Mouse (Mus musculus) right cerebral cortex, adult 18-20 months (tissue): Measurements from ENCODE around the gene Rpe.
"Not testable (repeated sequence)": the region's sequence is repeated elsewhere in the genome, so short reads cannot be mapped to it uniquely, and the experiment has no call there.

Source experiments
- DNase-seq: peaks from one replicate; pipeline ENCODE4 v3.0.0; 2022; ENCODE audit warnings: mixed read lengths

The Rpe gene

GRCm38 (mm10) chr1:66700693-66701575 is at the start of gene Rpe:
Gene Rpe (plus strand): TSS chr1:66700831.
- peak; percentile 93 for DNase-seq

- DNase-seq: no peak
Measured at GRCm38 (mm10) chr1:66655119-66655746, 45.4 kb upstream of the Rpe start.

- no peak for DNase-seq
Measured at GRCm38 (mm10) chr1:66655747-66656119, 44.9 kb upstream of the Rpe start.

GRCm38 (mm10) chr1:66671475-66671874 is 29.2 kb upstream of the Rpe start:
- no peak for DNase-seq

GRCm38 (mm10) chr1:66672812-66673211 is 27.8 kb upstream of the Rpe start:
- no peak for DNase-seq

GRCm38 (mm10) chr1:66677928-66678327 is 22.7 kb upstream of the Rpe start:
- DNase-seq: no peak

- no peak for DNase-seq
Measured at GRCm38 (mm10) chr1:66678662-66679061, 22.0 kb upstream of the Rpe start.

GRCm38 (mm10) chr1:66682974-66683373 is 17.7 kb upstream of the Rpe start:
- DNase-seq: no peak

- DNase-seq: no peak
Measured at GRCm38 (mm10) chr1:66691772-66692171, 8.9 kb upstream of the Rpe start.

GRCm38 (mm10) chr1:66692308-66692707 is 8.3 kb upstream of the Rpe start:
- no peak for DNase-seq

GRCm38 (mm10) chr1:66692780-66693392 is 7.7 kb upstream of the Rpe start:
- DNase-seq: no peak

GRCm38 (mm10) chr1:66694266-66694665 is 6.4 kb upstream of the Rpe start:
- DNase-seq: no peak

GRCm38 (mm10) chr1:66695296-66695695 is 5.3 kb upstream of the Rpe start:
- no peak for DNase-seq

GRCm38 (mm10) chr1:66699630-66700029 is 1.0 kb upstream of the Rpe start:
- DNase-seq: not testable (repeated sequence)

- no peak for DNase-seq
Measured at GRCm38 (mm10) chr1:66700149-66700692, 410 bp upstream of the Rpe start.

- DNase-seq: no peak
Measured at GRCm38 (mm10) chr1:66701576-66701940, 927 bp downstream of the Rpe start.

- no peak for DNase-seq
Measured at GRCm38 (mm10) chr1:66702623-66703345, 2.2 kb downstream of the Rpe start.

GRCm38 (mm10) chr1:66704523-66704922 is 3.9 kb downstream of the Rpe start:
- no peak for DNase-seq

- DNase-seq: no peak
Measured at GRCm38 (mm10) chr1:66712859-66713258, 12.2 kb downstream of the Rpe start.

GRCm38 (mm10) chr1:66730581-66730980 is 29.9 kb downstream of the Rpe start:
- no peak for DNase-seq

- DNase-seq: no peak
Measured at GRCm38 (mm10) chr1:66768764-66769163, 68.1 kb downstream of the Rpe start.
